Mouse (Mus musculus) bone marrow, adult 2 months (tissue): Measurements from ENCODE around the gene Med16. TPM values are rescaled to one million over a fixed set of nuclear protein-coding genes. Genes with fewer than 3 reads are reported as not detected.

ENCODE experiments used
- H3K27ac ChIP-seq: fragments of 200-500 bp; 2 replicates; pipeline ENCODE4 v1.5.1; 2012; ENCODE audit warnings: low read depth, mild to moderate bottlenecking, control low read depth, inconsistent platforms, low read length; ENCODE audit not compliant: control insufficient read depth, poor library complexity, insufficient read depth
- H3K4me1 ChIP-seq: fragments of 200-500 bp; 2 replicates; pipeline ENCODE4 v1.6.1; 2011; ENCODE audit warnings: low read length; ENCODE audit not compliant: control insufficient read depth, insufficient read depth
- H3K4me3 ChIP-seq: fragments of 200-500 bp; replicated peaks from 2 replicates; pipeline ENCODE3; 2011; ENCODE audit warnings: mild to moderate bottlenecking, low read depth, low read length, control low read depth; ENCODE audit not compliant: control insufficient read depth
- CTCF ChIP-seq: fragments of 200-500 bp; IDR thresholded peaks from 2 replicates; pipeline ENCODE4 v1.5.1; 2011; ENCODE audit warnings: low read length, control low read depth; ENCODE audit not compliant: control insufficient read depth, insufficient read depth
- POLR2A ChIP-seq: fragments of 200-500 bp; IDR thresholded peaks from 2 replicates; pipeline ENCODE4 v1.6.1; 2011; ENCODE audit warnings: low read depth, mild to moderate bottlenecking, control low read depth, low read length, borderline replicate concordance; ENCODE audit not compliant: control insufficient read depth
- WGBS: fragments of 180-500 bp; shearing (Covaris S2); methylation state at CpG from one replicate; pipeline ENCODE4 v1.1.7; 2018; 5-methylcytosine and 5-hydroxymethylcytosine counted together
- polyA plus RNA-seq: library from polyadenylated mRNA; stranded (reverse); fragments of >200 nt; gene quantifications from 2 replicates; pipeline ENCODE4 v1.2.4, GENCODE M21; 2011; ENCODE audit warnings: low replicate concordance; ENCODE audit not compliant: missing spikeins, insufficient read depth, insufficient read length

The Med16 gene
- 12.3 and 19.2 TPM in 2 replicates for polyA plus RNA-seq

- peak within 1 kb of the TSS; percentile 99 for H3K27ac ChIP-seq
- TF ChIP-seq POLR2A: no peak; the same call in 1 of the 2 replicates
- TF ChIP-seq CTCF: no peak
- WGBS: 1% methylated on average over 52 of the region's 52 CpGs
Observed at GRCm38 (mm10) chr10:79908167-79909091, at the start of gene Med16. Gene Med16, minus strand, starts transcription at chr10:79908923.

GRCm38 (mm10) chr10:79958140-79958816, 49.6 kb upstream of the Med16 start:
- 20% methylated on average over 21 of the region's 21 CpGs for WGBS
- H3K27ac ChIP-seq: no peak overlapping the region
- peaks cover 5% of the 10 kb centered on the region for H3K4me1 ChIP-seq
- H3K4me3 ChIP-seq: peak overlapping the region; percentile 17
- TF ChIP-seq POLR2A: no peak
- TF ChIP-seq CTCF: peak; percentile 99

More at GRCm38 (mm10) chr10:79908167-79909091, at the start of gene Med16:
- peak within 1 kb of the TSS; percentile 83 for H3K4me3 ChIP-seq
- peaks cover 4% of the 10 kb centered on the region for H3K4me1 ChIP-seq

GRCm38 (mm10) chr10:79956643-79957154, 48.0 kb upstream of the Med16 start:
- TF ChIP-seq CTCF: no peak
- TF ChIP-seq POLR2A: no peak
- H3K4me1 ChIP-seq: peaks cover 5% of the 10 kb centered on the region
- H3K4me3 ChIP-seq: no peak overlapping the region
- no peak overlapping the region for H3K27ac ChIP-seq
- WGBS: 69% methylated on average over 4 of the region's 4 CpGs

GRCm38 (mm10) chr10:79955691-79956090, 47.0 kb upstream of the Med16 start:
- no peak overlapping the region for H3K27ac ChIP-seq
- TF ChIP-seq CTCF (no peak), POLR2A (no peak)
- H3K4me3 ChIP-seq: no peak overlapping the region
- peaks cover 5% of the 10 kb centered on the region for H3K4me1 ChIP-seq
- 86% methylated on average over 9 of the region's 9 CpGs for WGBS

- peaks cover 3% of the 10 kb centered on the region; the same call in 1 of the 2 replicates for H3K4me1 ChIP-seq
- no peak for TF ChIP-seq POLR2A
- TF ChIP-seq CTCF: peak; percentile 76
Observed at GRCm38 (mm10) chr10:79953946-79954345, 45.2 kb upstream of the Med16 start.

GRCm38 (mm10) chr10:79950661-79951060, 41.9 kb upstream of the Med16 start:
- TF ChIP-seq CTCF (no peak), POLR2A (no peak)
- peaks cover 2% of the 10 kb centered on the region; the same call in 1 of the 2 replicates for H3K4me1 ChIP-seq
- H3K4me3 ChIP-seq: no peak overlapping the region
- 86% methylated on average over 18 of the region's 18 CpGs for WGBS
- H3K27ac ChIP-seq: no peak overlapping the region

More at GRCm38 (mm10) chr10:79953946-79954345, 45.2 kb upstream of the Med16 start:
- no peak overlapping the region for H3K4me3 ChIP-seq
- 75% methylated on average over 6 of the region's 6 CpGs for WGBS
- H3K27ac ChIP-seq: no peak overlapping the region

- no peak for TF ChIP-seq CTCF
- Histone ChIP-seq H3K27ac (no peak overlapping the region), H3K4me1 (peaks cover 3% of the 10 kb centered on the region), H3K4me3 (no peak overlapping the region)
- 93% methylated on average over 4 of the region's 4 CpGs for WGBS
Observed at GRCm38 (mm10) chr10:79949873-79950272, 41.1 kb upstream of the Med16 start.

GRCm38 (mm10) chr10:79947502-79947901, 38.8 kb upstream of the Med16 start:
- 79% methylated on average over 6 of the region's 6 CpGs for WGBS
- Histone ChIP-seq H3K4me1 (peaks cover 5% of the 10 kb centered on the region), H3K27ac (no peak overlapping the region), H3K4me3 (no peak overlapping the region)
- no peak for TF ChIP-seq POLR2A
- TF ChIP-seq CTCF: no peak
